Mouse (Mus musculus): ENCODE data around the gene Socs5.

- TF ChIP-seq POLR2A (IDR thresholded peaks at IDR 0.05; ENCODE audit: control insufficient read depth, low read depth, low read length) (no peak), CTCF (IDR thresholded peaks at IDR 0.05; ENCODE audit: control insufficient read depth, insufficient read depth, insufficient replicate concordance, low read depth, low read length) (no peak)
Observed at GRCm38 (mm10) chr17:87096951-87097350, 10.5 kb upstream of the Socs5 start.

All from testis, adult 2 months (tissue).